Mouse (Mus musculus): ENCODE measurements around the gene Tomm40l. TPM values are rescaled to one million over a fixed set of nuclear protein-coding genes. Genes with fewer than 3 reads are reported as not detected.

Gene Tomm40l
- total RNA-seq, 1 experiment = 27.5 TPM

- Histone ChIP-seq H3K36me3 (ENCODE audit: control insufficient read depth, insufficient read depth, low read length, poor library complexity, severe bottlenecking) (peaks cover 5% of the 10 kb centered on the region; the same call in 1 of the 2 replicates), H3K4me1 (ENCODE audit: control insufficient read depth in 2 of 2, insufficient read depth in 2 of 2, low read length in 2 of 2, poor library complexity in 1 of 2) (peaks cover 2 to 11% of the 10 kb centered on the region in 2 experiments; a peak in 2 of 4 replicates), H3K27ac (ENCODE audit: insufficient read depth, low read depth, low read length, poor library complexity, severe bottlenecking) (no peak within 1 kb of the TSS), H3K9ac (ENCODE audit: insufficient read depth, low read depth, low read length, poor library complexity, severe bottlenecking) (no peak within 1 kb of the TSS), H3K9me3 (ENCODE audit: control insufficient read depth, insufficient read depth, low read depth, low read length) (no peaks in the 10 kb centered on the region), H3K4me3 (ENCODE audit: insufficient read depth in 1 of 2, low read depth in 1 of 2, low read length in 2 of 2, poor library complexity in 1 of 2, severe bottlenecking in 1 of 2) (no peak within 1 kb of the TSS)
- in situ Hi-C loops (cut with MboI; ENCODE audit: low sequenced_read_pairs in 2 of 2, unreplicated experiment in 2 of 2) = loop anchor here in 1 of 2 experiments (25.0 kb wide), 1 partner anchor 338 kb away; the partner anchor contains the start of genes Dusp12 and Gm26620
- DNase-seq (ENCODE audit: low read depth, low spot score) = no peak
- TF ChIP-seq MAFK (IDR thresholded peaks at IDR 0.05; ENCODE audit: insufficient read depth, low read depth, low read length) (no peak), CHD2 (IDR thresholded peaks at IDR 0.05; ENCODE audit: low read depth, low read length) (no peak), HCFC1 (IDR thresholded peaks at IDR 0.05; ENCODE audit: borderline replicate concordance, insufficient read depth, low read length) (no peak), ZNF384 (IDR thresholded peaks at IDR 0.05; ENCODE audit: low read depth, low read length) (no peak), ZC3H11A (IDR thresholded peaks at IDR 0.05; ENCODE audit: borderline replicate concordance, low read depth, low read length) (no peak)
Observed at GRCm38 (mm10) chr1:171224857-171225256, 2.5 kb upstream of the Tomm40l start, which contains the start of gene Apoa2. Gene Apoa2, plus strand, starts transcription at chr1:171225054.

GRCm38 (mm10) chr1:171223796-171224195 lies 1.5 kb upstream of the Tomm40l start:
- no peak overlapping the region for H3K9ac ChIP-seq (ENCODE audit: insufficient read depth, low read depth, low read length, poor library complexity, severe bottlenecking)
- no peaks in the 10 kb centered on the region for H3K9me3 ChIP-seq (ENCODE audit: control insufficient read depth, insufficient read depth, low read depth, low read length)
- H3K27ac ChIP-seq (ENCODE audit: insufficient read depth, low read depth, low read length, poor library complexity, severe bottlenecking) = no peak overlapping the region
- TF ChIP-seq ZC3H11A (IDR thresholded peaks at IDR 0.05; ENCODE audit: borderline replicate concordance, low read depth, low read length) (no peak), HCFC1 (IDR thresholded peaks at IDR 0.05; ENCODE audit: borderline replicate concordance, insufficient read depth, low read length) (no peak), CHD2 (IDR thresholded peaks at IDR 0.05; ENCODE audit: low read depth, low read length) (no peak), ZNF384 (IDR thresholded peaks at IDR 0.05; ENCODE audit: low read depth, low read length) (no peak), MAFK (IDR thresholded peaks at IDR 0.05; ENCODE audit: insufficient read depth, low read depth, low read length) (no peak)
- H3K4me1 ChIP-seq (ENCODE audit: control insufficient read depth in 2 of 2, insufficient read depth in 2 of 2, low read length in 2 of 2, poor library complexity in 1 of 2) = peaks cover 2 to 11% of the 10 kb centered on the region in 2 experiments; a peak in 2 of 4 replicates
- no peak for DNase-seq (ENCODE audit: low read depth, low spot score)
- H3K4me3 ChIP-seq (ENCODE audit: insufficient read depth in 1 of 2, low read depth in 1 of 2, low read length in 2 of 2, poor library complexity in 1 of 2, severe bottlenecking in 1 of 2) = no peak overlapping the region
- peaks cover 8% of the 10 kb centered on the region; the same call in 1 of the 2 replicates for H3K36me3 ChIP-seq (ENCODE audit: control insufficient read depth, insufficient read depth, low read length, poor library complexity, severe bottlenecking)
- in situ Hi-C loops (cut with MboI; ENCODE audit: low sequenced_read_pairs in 2 of 2, unreplicated experiment in 2 of 2) = no loop called here

GRCm38 (mm10) chr1:171223168-171223567 lies 854 bp upstream of the Tomm40l start:
- no peak overlapping the region for H3K4me3 ChIP-seq (ENCODE audit: insufficient read depth in 1 of 2, low read depth in 1 of 2, low read length in 2 of 2, poor library complexity in 1 of 2, severe bottlenecking in 1 of 2)
- H3K4me1 ChIP-seq (ENCODE audit: control insufficient read depth in 2 of 2, insufficient read depth in 2 of 2, low read length in 2 of 2, poor library complexity in 1 of 2) = peaks cover 2 to 12% of the 10 kb centered on the region in 2 experiments; a peak in 3 of 4 replicates
- in situ Hi-C loops (cut with MboI; ENCODE audit: low sequenced_read_pairs in 2 of 2, unreplicated experiment in 2 of 2) = no loop called here
- H3K27ac ChIP-seq (ENCODE audit: insufficient read depth, low read depth, low read length, poor library complexity, severe bottlenecking) = peak overlapping the region; percentile 63; the same call in 1 of the 2 replicates
- H3K36me3 ChIP-seq (ENCODE audit: control insufficient read depth, insufficient read depth, low read length, poor library complexity, severe bottlenecking) = peaks cover 8% of the 10 kb centered on the region; the same call in 1 of the 2 replicates
- DNase-seq (ENCODE audit: low read depth, low spot score) = no peak
- no peaks in the 10 kb centered on the region for H3K9me3 ChIP-seq (ENCODE audit: control insufficient read depth, insufficient read depth, low read depth, low read length)
- H3K9ac ChIP-seq (ENCODE audit: insufficient read depth, low read depth, low read length, poor library complexity, severe bottlenecking) = no peak overlapping the region
- TF ChIP-seq CHD2 (IDR thresholded peaks at IDR 0.05; ENCODE audit: low read depth, low read length) (no peak), MAFK (IDR thresholded peaks at IDR 0.05; ENCODE audit: insufficient read depth, low read depth, low read length) (no peak), HCFC1 (IDR thresholded peaks at IDR 0.05; ENCODE audit: borderline replicate concordance, insufficient read depth, low read length) (no peak), ZNF384 (IDR thresholded peaks at IDR 0.05; ENCODE audit: low read depth, low read length) (no peak), ZC3H11A (IDR thresholded peaks at IDR 0.05; ENCODE audit: borderline replicate concordance, low read depth, low read length) (no peak)

GRCm38 (mm10) chr1:171221281-171222193 lies 777 bp downstream of the Tomm40l start:
- Histone ChIP-seq H3K9me3 (ENCODE audit: control insufficient read depth, insufficient read depth, low read depth, low read length) (no peaks in the 10 kb centered on the region), H3K27ac (ENCODE audit: insufficient read depth, low read depth, low read length, poor library complexity, severe bottlenecking) (peak overlapping the region; percentile 39; the same call in 1 of the 2 replicates), H3K36me3 (ENCODE audit: control insufficient read depth, insufficient read depth, low read length, poor library complexity, severe bottlenecking) (peaks cover 8% of the 10 kb centered on the region; the same call in 1 of the 2 replicates), H3K4me1 (ENCODE audit: control insufficient read depth in 2 of 2, insufficient read depth in 2 of 2, low read length in 2 of 2, poor library complexity in 1 of 2) (peaks cover 2 to 12% of the 10 kb centered on the region in 2 experiments; a peak in 3 of 4 replicates), H3K9ac (ENCODE audit: insufficient read depth, low read depth, low read length, poor library complexity, severe bottlenecking) (peak overlapping the region; percentile 69), H3K4me3 (ENCODE audit: insufficient read depth in 1 of 2, low read depth in 1 of 2, low read length in 2 of 2, poor library complexity in 1 of 2, severe bottlenecking in 1 of 2) (peak overlapping the region; percentile 70 to 78)
- in situ Hi-C loops (cut with MboI; ENCODE audit: low sequenced_read_pairs in 2 of 2, unreplicated experiment in 2 of 2) = no loop called here
- DNase-seq (ENCODE audit: low read depth, low spot score) = no peak
- TF ChIP-seq ZNF384 (IDR thresholded peaks at IDR 0.05; ENCODE audit: low read depth, low read length) (no peak), HCFC1 (IDR thresholded peaks at IDR 0.05; ENCODE audit: borderline replicate concordance, insufficient read depth, low read length) (no peak), CHD2 (IDR thresholded peaks at IDR 0.05; ENCODE audit: low read depth, low read length) (no peak), ZC3H11A (IDR thresholded peaks at IDR 0.05; ENCODE audit: borderline replicate concordance, low read depth, low read length) (no peak), MAFK (IDR thresholded peaks at IDR 0.05; ENCODE audit: insufficient read depth, low read depth, low read length) (no peak)
